Mouse (Mus musculus): ENCODE data around the gene Ssbp1. TPM values are rescaled to one million over a fixed set of nuclear protein-coding genes. Genes with fewer than 3 reads are reported as not detected.

Gene Ssbp1
- polyA plus RNA-seq, 1 experiment from 2014 or later, result 97.5 TPM

- Histone ChIP-seq H3K4me2 (ENCODE audit: low read length) (no peak overlapping the region), H3K4me3 (ENCODE audit: control insufficient read depth in 1 of 2, insufficient read depth in 1 of 2, low read depth in 1 of 2, low read length in 2 of 2) (no peak overlapping the region), H3K27me3 (ENCODE audit: control insufficient read depth, insufficient read depth, low read length) (peaks cover 5% of the 10 kb centered on the region; the same call in 1 of the 2 replicates), H3K36me3 (ENCODE audit: control insufficient read depth, insufficient read depth, low read length) (no peaks in the 10 kb centered on the region), H3K4me1 (ENCODE audit: control insufficient read depth in 2 of 2, insufficient read depth in 2 of 2, low read length in 2 of 2) (no peaks in the 10 kb centered on the region), H3K9me3 (ENCODE audit: control insufficient read depth, low read length) (no peaks in the 10 kb centered on the region), H3K9ac (ENCODE audit: low read length) (no peak overlapping the region), H3K27ac (replicated peaks in 1 of 2; ENCODE audit: control insufficient read depth in 1 of 2, insufficient read depth in 1 of 2, low read depth in 2 of 2, low read length in 2 of 2) (no peak overlapping the region)
- ATAC-seq (ENCODE audit: insufficient number of reproducible peaks, insufficient read depth, low FRiP score, low read depth), result no peak
- 80% methylated on average over 3 of the region's 3 CpGs for WGBS
These were observed 40.3 kb upstream of the Ssbp1 start for GRCm38 (mm10) chr6:40430878-40431277.

- H3K4me2 ChIP-seq (ENCODE audit: low read length), result no peak overlapping the region
- no peaks in the 10 kb centered on the region for H3K4me1 ChIP-seq (ENCODE audit: control insufficient read depth in 2 of 2, insufficient read depth in 2 of 2, low read length in 2 of 2)
- 53% methylated on average over 4 of the region's 4 CpGs for WGBS
- no peak overlapping the region for H3K4me3 ChIP-seq (ENCODE audit: control insufficient read depth in 1 of 2, insufficient read depth in 1 of 2, low read depth in 1 of 2, low read length in 2 of 2)
- H3K27ac ChIP-seq (replicated peaks in 1 of 2; ENCODE audit: control insufficient read depth in 1 of 2, insufficient read depth in 1 of 2, low read depth in 2 of 2, low read length in 2 of 2), result no peak overlapping the region
- peaks cover 6% of the 10 kb centered on the region; the same call in 1 of the 2 replicates for H3K27me3 ChIP-seq (ENCODE audit: control insufficient read depth, insufficient read depth, low read length)
- no peak for ATAC-seq (ENCODE audit: insufficient number of reproducible peaks, insufficient read depth, low FRiP score, low read depth)
- H3K36me3 ChIP-seq (ENCODE audit: control insufficient read depth, insufficient read depth, low read length), result no peaks in the 10 kb centered on the region
- no peak overlapping the region for H3K9ac ChIP-seq (ENCODE audit: low read length)
- H3K9me3 ChIP-seq (ENCODE audit: control insufficient read depth, low read length), result no peaks in the 10 kb centered on the region
These were observed 39.8 kb upstream of the Ssbp1 start for GRCm38 (mm10) chr6:40431356-40431755.

- H3K4me3 ChIP-seq (ENCODE audit: control insufficient read depth in 1 of 2, insufficient read depth in 1 of 2, low read depth in 1 of 2, low read length in 2 of 2), result no peak overlapping the region
- no peaks in the 10 kb centered on the region for H3K4me1 ChIP-seq (ENCODE audit: control insufficient read depth in 2 of 2, insufficient read depth in 2 of 2, low read length in 2 of 2)
- no peak for ATAC-seq (ENCODE audit: insufficient number of reproducible peaks, insufficient read depth, low FRiP score, low read depth)
- H3K9me3 ChIP-seq (ENCODE audit: control insufficient read depth, low read length), result no peaks in the 10 kb centered on the region
- H3K4me2 ChIP-seq (ENCODE audit: low read length), result no peak overlapping the region
- H3K27ac ChIP-seq (replicated peaks in 1 of 2; ENCODE audit: control insufficient read depth in 1 of 2, insufficient read depth in 1 of 2, low read depth in 2 of 2, low read length in 2 of 2), result no peak overlapping the region
- peaks cover 10% of the 10 kb centered on the region; the same call in 1 of the 2 replicates for H3K27me3 ChIP-seq (ENCODE audit: control insufficient read depth, insufficient read depth, low read length)
- H3K9ac ChIP-seq (ENCODE audit: low read length), result no peak overlapping the region
- H3K36me3 ChIP-seq (ENCODE audit: control insufficient read depth, insufficient read depth, low read length), result no peaks in the 10 kb centered on the region
These were observed 39.3 kb upstream of the Ssbp1 start for GRCm38 (mm10) chr6:40431812-40432211.

GRCm38 (mm10) chr6:40432346-40433275, 38.5 kb upstream of the Ssbp1 start:
- Histone ChIP-seq H3K27ac (replicated peaks in 1 of 2; ENCODE audit: control insufficient read depth in 1 of 2, insufficient read depth in 1 of 2, low read depth in 2 of 2, low read length in 2 of 2) (no peak overlapping the region), H3K27me3 (ENCODE audit: control insufficient read depth, insufficient read depth, low read length) (peaks cover 16% of the 10 kb centered on the region; the same call in 1 of the 2 replicates), H3K4me1 (ENCODE audit: control insufficient read depth in 2 of 2, insufficient read depth in 2 of 2, low read length in 2 of 2) (no peaks in the 10 kb centered on the region), H3K4me2 (ENCODE audit: low read length) (no peak overlapping the region), H3K9me3 (ENCODE audit: control insufficient read depth, low read length) (no peaks in the 10 kb centered on the region), H3K36me3 (ENCODE audit: control insufficient read depth, insufficient read depth, low read length) (no peaks in the 10 kb centered on the region), H3K9ac (ENCODE audit: low read length) (no peak overlapping the region), H3K4me3 (ENCODE audit: control insufficient read depth in 1 of 2, insufficient read depth in 1 of 2, low read depth in 1 of 2, low read length in 2 of 2) (no peak overlapping the region)
- WGBS, result 83% methylated on average over 17 of the region's 17 CpGs
- no peak for ATAC-seq (ENCODE audit: insufficient number of reproducible peaks, insufficient read depth, low FRiP score, low read depth)

DNA sequence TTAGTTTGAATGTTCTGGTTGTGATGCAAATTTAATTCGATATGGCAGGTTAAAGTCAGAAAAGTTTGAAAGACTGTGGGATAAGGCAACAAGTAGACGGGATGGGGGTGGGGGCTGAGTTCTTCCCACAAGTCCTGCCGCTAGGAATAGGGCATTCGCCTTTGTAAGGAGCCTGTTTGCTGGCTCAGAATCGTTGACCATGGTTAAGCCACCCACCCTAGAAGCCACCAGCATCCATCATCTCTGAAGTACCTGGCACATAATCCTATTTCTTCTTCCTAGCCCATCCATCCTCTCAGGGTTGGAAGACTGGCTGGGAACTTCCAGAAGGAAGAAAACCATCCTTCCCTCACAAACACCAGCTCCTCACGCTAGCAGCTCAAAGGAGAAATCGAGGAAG, 36.5 kb upstream of the Ssbp1 start:
- Histone ChIP-seq H3K27me3 (ENCODE audit: control insufficient read depth, insufficient read depth, low read length) (peaks cover 20% of the 10 kb centered on the region; the same call in 1 of the 2 replicates), H3K4me1 (ENCODE audit: control insufficient read depth in 2 of 2, insufficient read depth in 2 of 2, low read length in 2 of 2) (0 out of 4 replicates have a peak, but pooled peaks cover 0 to under 1% of the 10 kb centered on the region in 2 experiments), H3K4me3 (ENCODE audit: control insufficient read depth in 1 of 2, insufficient read depth in 1 of 2, low read depth in 1 of 2, low read length in 2 of 2) (peak overlapping the region; percentile 55 to 77), H3K9ac (ENCODE audit: low read length) (peak overlapping the region; percentile 79), H3K4me2 (ENCODE audit: low read length) (peak overlapping the region; percentile 95), H3K36me3 (ENCODE audit: control insufficient read depth, insufficient read depth, low read length) (no peaks in the 10 kb centered on the region), H3K9me3 (ENCODE audit: control insufficient read depth, low read length) (no peaks in the 10 kb centered on the region), H3K27ac (replicated peaks in 1 of 2; ENCODE audit: control insufficient read depth in 1 of 2, insufficient read depth in 1 of 2, low read depth in 2 of 2, low read length in 2 of 2) (no peak overlapping the region)
- 15% methylated on average over 7 of the region's 7 CpGs for WGBS
- no peak for ATAC-seq (ENCODE audit: insufficient number of reproducible peaks, insufficient read depth, low FRiP score, low read depth)

DNA sequence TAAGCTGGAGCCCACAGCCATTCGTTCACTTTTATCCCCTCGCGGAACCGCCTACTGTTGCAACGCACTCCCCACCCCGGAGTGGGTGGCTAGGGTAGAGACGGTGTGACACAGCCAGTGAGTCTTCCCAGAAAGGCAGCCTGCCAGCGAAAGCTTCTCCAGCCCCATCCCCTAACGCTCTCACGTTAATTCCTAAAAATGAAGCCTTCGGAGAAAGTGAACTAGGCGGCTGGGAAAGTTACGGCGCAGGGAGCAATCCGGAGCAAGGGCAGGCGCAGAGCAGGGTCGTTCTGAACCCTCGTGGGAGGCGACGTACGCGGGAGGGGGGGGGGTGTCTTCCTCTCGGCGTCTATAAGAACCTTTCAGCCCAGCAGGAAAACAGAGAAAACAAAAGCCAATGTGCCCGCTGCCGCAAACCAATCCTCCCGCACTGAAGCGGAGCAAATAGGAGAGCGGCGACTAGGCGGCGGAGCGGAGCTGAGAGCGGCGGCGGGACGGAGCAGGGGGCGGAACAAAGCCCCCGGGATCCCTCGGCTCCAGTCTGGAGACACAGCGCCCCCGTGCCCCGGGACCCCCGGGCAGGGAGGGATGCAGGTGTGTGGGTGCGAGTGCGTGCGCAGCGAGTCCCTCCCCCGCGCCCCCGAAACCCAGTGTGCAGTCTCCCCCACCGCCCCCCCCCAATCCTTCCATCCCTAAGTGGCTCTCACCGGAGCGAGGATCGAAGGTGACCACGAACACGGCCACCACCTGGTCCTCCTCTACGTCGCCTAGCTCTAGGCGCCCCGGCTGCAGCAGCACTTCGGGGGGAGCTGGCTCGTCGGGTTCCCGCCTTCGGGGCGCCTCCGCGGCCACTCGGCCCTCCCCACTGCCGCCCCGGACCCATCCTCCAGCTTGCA, 35.8 kb upstream of the Ssbp1 start:
- Histone ChIP-seq H3K9me3 (ENCODE audit: control insufficient read depth, low read length) (no peaks in the 10 kb centered on the region), H3K27me3 (ENCODE audit: control insufficient read depth, insufficient read depth, low read length) (peaks cover 20% of the 10 kb centered on the region; the same call in 1 of the 2 replicates), H3K9ac (ENCODE audit: low read length) (peak overlapping the region; percentile 79), H3K36me3 (ENCODE audit: control insufficient read depth, insufficient read depth, low read length) (no peaks in the 10 kb centered on the region), H3K4me3 (ENCODE audit: control insufficient read depth in 1 of 2, insufficient read depth in 1 of 2, low read depth in 1 of 2, low read length in 2 of 2) (peak overlapping the region; percentile 55 to 77), H3K27ac (replicated peaks in 1 of 2; ENCODE audit: control insufficient read depth in 1 of 2, insufficient read depth in 1 of 2, low read depth in 2 of 2, low read length in 2 of 2) (no peak overlapping the region), H3K4me2 (ENCODE audit: low read length) (peak overlapping the region; percentile 95), H3K4me1 (ENCODE audit: control insufficient read depth in 2 of 2, insufficient read depth in 2 of 2, low read length in 2 of 2) (0 out of 4 replicates have a peak, but pooled peaks cover 0 to 2% of the 10 kb centered on the region in 2 experiments)
- under 1% methylated on average over 67 of the region's 72 CpGs for WGBS
- ATAC-seq (ENCODE audit: insufficient number of reproducible peaks, insufficient read depth, low FRiP score, low read depth), result peak; percentile 37; the same call in 1 of the 2 replicates

- Histone ChIP-seq H3K9ac (ENCODE audit: low read length) (peak within 1 kb of the TSS; percentile 79), H3K4me1 (ENCODE audit: control insufficient read depth in 2 of 2, insufficient read depth in 2 of 2, low read length in 2 of 2) (0 out of 4 replicates have a peak, but pooled peaks cover 0 to 2% of the 10 kb centered on the region in 2 experiments), H3K9me3 (ENCODE audit: control insufficient read depth, low read length) (no peaks in the 10 kb centered on the region), H3K36me3 (ENCODE audit: control insufficient read depth, insufficient read depth, low read length) (no peaks in the 10 kb centered on the region), H3K4me2 (ENCODE audit: low read length) (peak within 1 kb of the TSS; percentile 95), H3K27ac (replicated peaks in 1 of 2; ENCODE audit: control insufficient read depth in 1 of 2, insufficient read depth in 1 of 2, low read depth in 2 of 2, low read length in 2 of 2) (no peak within 1 kb of the TSS), H3K4me3 (ENCODE audit: control insufficient read depth in 1 of 2, insufficient read depth in 1 of 2, low read depth in 1 of 2, low read length in 2 of 2) (peak within 1 kb of the TSS; percentile 55 to 77), H3K27me3 (ENCODE audit: control insufficient read depth, insufficient read depth, low read length) (peaks cover 20% of the 10 kb centered on the region; the same call in 1 of the 2 replicates)
- under 1% methylated on average over 30 of the region's 38 CpGs for WGBS
- peak; percentile 88 for ATAC-seq (ENCODE audit: insufficient number of reproducible peaks, insufficient read depth, low FRiP score, low read depth)
These were observed 35.1 kb upstream of the Ssbp1 start, which contains the start of gene E330009J07Rik for GRCm38 (mm10) chr6:40436047-40436483. TSS of gene E330009J07Rik (minus strand) at chr6:40436135.

Data from heart, embryonic 14.5 days (tissue).